Mouse (Mus musculus) lung, postnatal 25 days (tissue): ENCODE measurements around the gene Pla1a.

Experiments used
- DNase-seq: peaks from one replicate; pipeline ENCODE4 v3.0.0; 2022; ENCODE audit warnings: low spot score

Gene Pla1a

DNA sequence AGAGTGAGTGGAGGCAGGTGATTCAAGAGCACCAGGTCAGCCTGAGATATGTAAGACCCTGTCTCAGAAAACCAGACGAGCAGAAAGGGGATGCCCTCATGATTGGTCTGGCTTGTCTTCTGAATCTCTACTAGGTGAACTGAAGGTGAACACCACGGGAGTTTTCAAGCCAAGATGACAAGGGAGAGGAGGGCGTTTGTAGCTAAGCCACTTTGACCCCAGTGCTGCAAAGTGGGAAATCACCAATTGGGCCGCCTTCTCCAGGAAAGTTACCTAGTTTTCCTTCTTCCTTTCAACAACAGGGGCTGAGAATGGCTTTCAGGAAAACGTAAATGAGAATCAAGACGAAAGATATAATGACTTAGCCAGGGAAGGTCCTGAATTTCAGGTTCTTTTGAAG is 44.2 kb downstream of the Pla1a start:
- DNase-seq, result no peak

DNA sequence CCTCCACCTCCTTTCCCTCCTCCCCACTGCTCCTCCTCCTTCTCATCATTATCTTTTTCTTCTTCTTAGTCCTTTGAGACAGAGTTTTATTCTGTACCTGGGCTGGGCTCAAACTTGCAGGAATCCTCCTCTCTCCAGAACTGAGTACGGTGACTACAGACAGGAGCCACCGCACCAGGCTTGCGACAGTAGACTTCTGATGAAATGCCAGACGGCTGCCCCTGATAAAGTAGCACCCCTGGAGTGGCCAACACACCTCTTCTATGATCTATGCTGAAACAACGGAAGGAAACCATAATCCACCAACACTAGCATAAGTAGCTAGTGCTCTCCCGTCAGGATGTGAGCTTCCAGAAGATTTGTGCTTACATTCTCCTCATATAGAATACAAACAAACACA is 45.6 kb downstream of the Pla1a start:
- DNase-seq, result no peak

DNA sequence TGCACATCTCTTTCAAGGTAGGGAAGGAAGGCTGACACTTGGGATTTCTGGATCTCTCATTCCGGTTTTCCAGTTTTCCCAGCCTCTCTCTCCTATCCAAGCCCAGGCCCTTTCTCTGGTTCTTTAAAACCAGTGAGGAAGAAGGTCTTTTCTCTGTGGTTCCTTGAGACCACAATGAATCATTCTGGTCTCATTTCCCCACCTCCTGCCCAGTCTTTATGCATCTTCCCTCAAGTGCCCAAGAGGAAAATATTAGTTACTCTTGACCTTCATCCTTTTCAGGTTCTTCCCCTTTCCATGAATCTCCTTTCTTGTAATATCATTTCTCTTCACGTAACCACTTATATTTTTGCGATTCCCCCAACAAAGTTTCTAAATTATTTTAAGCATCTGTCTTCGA is 47.2 kb downstream of the Pla1a start:
- no peak for DNase-seq

DNA sequence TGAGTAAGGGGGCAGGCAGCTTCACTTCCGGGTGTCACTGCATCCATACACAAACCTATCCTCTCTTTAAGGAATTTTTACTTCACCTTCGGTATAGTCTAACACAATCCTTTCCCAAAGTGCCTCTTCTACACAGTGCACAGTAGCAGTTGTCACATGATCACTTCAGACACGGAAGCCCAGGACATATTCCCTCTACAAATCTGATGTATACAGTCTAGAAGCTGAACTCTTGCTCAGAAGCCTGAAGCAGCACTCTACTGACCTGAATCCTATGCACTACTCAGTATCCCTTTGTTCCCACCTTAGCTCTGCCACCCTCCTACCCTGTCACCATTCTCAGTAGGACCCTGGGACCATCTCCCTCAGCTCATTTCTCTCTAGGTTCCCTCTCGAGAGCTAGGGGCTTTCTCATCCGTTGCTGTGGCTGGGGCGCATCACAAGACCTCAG is 47.7 kb downstream of the Pla1a start:
- no peak for DNase-seq

DNA sequence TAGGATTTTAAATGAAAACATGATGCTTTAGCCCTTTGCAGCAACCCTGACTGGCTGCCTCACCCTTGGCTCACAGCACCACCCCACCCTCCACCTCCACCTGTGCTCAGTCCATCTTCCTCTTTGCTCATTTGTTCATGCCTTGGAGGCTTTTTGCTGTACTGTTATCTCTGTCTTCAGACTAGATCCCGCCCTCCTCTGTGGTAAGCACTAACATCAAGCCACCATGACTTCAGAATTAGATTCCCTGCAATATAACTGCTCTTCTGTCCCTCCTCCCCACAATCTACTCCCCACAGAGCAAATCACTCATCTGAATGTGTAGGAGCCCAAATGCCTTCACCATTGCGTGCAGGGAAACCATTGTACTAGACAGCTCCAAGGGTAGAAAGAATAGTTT is 49.3 kb downstream of the Pla1a start:
- DNase-seq, result no peak

DNA sequence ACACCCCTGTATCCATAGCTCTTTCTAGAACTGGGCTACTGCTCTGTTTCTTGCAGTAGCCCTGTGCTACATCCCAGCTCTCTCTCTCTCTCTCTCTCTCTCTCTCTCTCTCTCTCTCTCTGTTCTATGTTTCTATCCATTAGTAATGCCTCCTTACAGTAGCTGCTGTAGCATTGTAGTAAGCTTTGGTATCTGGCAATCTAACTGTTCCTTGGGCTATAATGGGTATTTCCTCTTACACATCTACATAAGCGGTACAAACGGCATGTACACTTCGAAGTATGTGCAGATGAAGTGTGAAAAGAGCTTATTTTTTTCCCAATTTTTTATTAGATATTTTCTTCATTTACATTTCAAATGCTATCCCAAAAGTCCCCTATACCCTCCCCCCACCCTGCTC is 53.0 kb downstream of the Pla1a start:
- DNase-seq, result no peak

DNA sequence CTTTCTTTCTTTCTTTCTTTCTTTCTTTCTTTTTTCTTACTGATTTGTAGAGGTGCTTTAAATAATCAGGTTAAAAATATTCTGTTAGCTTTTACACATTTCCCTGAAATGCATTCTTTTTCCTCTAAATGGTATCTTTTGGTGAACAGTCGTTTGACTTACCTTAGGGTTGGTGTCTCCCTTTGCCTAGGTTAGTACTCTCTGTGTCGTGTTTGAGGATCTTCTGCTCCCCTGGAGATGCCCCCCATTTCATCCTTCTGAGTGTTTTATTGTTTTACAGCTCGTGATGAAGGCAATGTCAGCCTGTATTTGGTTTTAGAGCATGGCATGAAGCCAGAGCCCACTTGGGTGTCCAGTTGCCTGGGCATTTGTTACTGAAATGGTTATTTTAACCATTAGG is 53.5 kb downstream of the Pla1a start:
- no peak for DNase-seq

DNA sequence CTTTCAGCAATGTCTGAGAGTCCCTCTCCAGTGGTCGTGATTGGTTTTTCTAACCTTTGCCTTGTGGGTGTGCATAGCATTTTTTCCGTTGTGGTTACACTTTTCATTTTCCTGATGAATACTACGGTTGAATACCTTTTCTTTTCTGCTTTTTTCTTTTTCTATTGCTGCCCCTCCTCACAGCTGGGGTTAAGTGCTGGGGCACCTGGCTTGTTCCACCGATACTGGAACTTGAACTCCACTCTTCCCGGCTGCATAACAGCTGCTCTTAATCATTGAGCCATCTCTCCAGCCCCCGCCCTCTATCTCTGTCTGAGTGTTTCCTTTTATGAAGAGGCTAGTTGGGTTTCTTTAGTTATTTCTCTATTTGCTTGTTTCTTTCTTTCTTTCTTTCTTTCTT is 53.9 kb downstream of the Pla1a start:
- DNase-seq, result no peak

DNA sequence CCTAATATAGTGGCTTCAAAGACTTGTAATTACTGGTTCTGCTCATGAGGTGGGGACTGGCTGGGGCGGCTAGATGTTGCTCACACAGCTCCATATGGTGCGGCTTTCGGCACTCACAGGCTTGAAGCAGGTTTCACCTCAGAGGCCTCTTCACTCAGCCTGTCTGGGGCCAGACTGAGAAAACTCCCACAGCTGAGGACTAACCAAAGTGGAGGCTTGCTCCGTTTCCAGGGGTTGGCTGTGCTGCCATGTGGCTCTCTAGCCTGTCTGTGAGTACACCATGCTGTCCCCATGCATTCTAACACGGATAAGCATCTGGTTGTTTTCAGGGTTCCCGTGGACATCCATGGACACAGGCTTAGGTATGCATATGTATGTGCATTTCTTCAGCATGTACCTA is 54.4 kb downstream of the Pla1a start:
- DNase-seq, result no peak

DNA sequence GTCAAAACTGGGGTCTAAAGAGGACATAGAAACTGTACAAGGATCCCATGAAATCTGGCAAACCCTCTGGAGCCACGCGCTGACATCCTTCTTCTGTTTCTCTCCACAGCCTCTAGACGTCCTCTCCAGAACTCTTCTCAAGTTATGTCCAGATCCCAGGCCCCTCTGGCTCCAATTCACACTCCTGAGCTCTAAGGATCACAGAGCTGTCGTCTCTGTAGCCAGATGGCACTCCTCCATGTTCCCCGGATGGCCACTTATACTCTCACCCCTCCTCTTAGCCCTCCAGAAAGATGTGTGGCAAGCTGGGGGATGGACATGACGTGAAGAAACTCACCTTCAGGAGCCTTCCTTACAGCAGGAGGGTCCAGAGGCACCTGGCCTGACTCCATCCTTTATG is 55.4 kb downstream of the Pla1a start:
- DNase-seq, result no peak

DNA sequence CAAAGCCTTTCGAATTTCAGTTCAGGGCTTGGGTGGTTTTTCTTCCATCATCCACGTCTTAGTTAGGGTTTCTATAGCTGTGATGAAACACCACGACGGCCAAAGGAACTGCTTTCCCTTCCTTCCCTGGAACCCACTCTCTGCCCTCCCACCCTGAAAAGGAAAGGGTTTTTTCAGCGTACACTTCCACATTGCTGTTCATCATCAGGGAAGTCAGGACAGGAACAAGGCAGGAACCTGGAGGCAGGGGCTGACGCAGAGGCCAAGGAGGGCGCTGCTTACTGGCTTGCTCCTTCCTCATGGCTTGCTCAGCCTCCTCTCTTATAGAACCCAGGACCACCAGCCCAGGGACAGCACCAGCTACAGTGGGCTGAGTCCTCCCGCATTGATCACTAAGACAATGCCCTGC is 56.1 kb downstream of the Pla1a start:
- peak; percentile 11 for DNase-seq

DNA sequence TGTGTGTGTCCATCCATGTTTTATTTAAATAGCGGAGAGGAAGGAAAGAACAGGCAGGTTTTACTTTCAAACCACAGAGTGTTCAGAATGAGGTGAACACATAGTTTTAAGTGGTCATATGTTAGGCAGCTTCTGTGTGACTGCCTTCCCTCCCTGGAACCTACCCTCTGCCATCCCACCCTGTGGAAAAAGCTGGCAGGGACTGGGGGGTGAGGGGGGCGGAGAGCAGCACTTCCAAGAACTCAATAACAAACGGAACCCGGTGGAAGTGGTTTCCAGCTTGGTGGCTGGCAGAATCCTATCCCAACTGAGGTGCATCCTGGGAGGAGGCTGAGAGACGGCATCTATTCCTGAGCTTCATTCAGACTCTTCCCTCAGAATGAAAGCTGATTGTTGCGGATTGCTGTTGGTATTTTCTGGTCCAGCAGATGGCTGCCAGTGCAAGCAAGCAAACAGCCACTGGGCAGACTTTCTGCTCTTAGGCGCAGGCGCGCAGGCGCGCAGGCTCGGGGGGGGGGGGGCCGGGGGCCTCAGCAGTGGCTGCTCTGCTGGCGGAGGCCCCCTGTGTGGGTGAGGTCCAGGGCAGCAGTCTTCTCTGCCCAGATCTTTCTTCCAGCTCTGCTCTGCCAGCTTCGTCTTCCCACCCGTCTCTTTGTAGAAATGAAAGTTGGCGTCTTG is 56.6 kb downstream of the Pla1a start:
- peak; percentile 28 for DNase-seq

DNA sequence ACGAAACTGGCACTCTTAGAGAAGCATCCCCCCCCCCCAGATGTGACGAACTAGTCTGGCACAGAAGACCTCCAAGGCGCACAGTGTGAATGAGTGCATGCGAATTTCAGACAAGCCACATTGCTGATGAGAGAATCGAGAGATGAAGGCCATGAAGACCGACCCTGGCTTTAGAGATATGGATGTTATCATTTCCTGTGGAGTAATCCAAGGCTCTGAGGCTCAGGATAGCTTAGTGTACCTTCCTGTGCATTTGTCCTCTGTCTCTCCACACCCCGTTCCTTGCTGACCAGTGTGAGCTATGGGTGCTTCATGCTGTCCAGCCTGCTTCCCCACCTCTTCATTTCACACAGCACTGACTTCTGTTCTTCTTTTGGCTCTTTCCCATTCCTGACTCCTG is 57.8 kb downstream of the Pla1a start:
- no peak for DNase-seq

DNA sequence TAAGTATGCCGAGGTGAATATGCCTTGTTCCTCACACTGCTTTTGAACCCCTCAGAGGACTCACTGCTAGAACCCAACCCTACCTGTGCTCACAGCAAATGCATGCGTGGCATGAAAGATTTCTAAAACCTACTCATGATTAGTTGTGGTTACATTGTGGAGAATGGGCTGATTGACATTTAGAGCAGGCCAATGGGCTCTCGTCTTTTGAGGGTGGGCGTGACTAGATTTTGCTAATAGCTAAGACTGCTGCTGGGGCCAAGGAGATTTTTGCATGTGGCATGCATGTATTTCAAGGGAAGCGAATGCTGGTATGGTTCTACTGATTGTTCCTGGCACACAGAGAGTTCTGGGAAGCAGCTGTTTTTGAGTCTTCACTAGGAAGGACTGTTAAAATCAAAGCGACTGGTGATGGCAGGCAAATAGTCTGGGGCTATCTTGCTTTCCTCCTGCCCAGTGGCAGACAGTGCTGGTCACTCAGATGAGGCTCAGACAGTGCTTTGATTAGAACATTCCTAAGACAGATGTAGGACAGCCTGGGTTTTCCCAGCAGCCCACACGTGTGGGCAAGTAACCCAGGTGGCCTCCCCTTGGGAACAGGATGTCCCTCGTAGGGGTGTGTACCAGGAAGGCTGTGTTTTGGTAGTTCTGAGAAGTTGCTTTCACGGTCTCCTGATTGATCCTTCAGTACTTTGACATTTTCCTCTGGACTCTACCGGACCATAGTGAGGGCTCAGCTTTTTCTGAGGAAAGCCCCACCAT is 58.4 kb downstream of the Pla1a start:
- DNase-seq, result no peak

DNA sequence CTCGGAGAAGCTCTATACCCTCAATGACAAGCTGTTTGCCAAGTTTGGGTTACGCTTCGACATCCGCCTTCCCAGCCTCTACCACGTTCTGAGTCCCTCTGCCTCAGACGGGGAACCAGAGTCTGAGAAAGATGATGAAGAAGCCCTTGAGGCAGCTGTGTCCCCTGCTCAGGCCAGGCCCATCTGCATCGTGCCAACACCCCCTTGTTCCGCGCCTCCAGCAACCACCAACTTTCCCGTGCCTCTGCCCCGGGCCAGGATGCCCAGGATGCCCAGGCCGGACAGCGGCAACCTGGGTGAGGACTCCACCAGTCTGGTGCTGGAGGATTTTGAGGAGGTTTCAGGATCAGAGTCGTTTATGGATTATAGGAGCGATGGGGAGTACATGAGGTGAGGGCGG is 59.0 kb downstream of the Pla1a start:
- no peak for DNase-seq

DNA sequence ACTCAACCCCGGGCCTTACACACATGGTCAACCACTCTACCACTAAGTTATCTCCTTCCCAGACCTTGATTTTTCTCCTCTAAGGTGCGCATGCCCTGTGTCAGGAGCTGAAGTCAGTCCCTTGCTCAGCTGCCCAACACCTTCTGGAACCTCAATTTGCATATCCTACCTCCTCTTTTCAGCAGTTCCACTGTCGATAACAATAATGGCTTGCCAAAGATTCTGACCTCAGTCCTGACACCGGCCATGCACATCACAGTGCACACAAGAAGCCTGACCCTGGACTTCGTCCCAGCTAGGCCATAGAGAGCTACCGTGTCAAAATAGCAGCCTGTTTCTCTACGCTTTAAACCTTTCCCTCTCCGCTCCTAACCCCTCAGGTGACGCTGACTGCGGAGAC is 59.5 kb downstream of the Pla1a start:
- no peak for DNase-seq

DNA sequence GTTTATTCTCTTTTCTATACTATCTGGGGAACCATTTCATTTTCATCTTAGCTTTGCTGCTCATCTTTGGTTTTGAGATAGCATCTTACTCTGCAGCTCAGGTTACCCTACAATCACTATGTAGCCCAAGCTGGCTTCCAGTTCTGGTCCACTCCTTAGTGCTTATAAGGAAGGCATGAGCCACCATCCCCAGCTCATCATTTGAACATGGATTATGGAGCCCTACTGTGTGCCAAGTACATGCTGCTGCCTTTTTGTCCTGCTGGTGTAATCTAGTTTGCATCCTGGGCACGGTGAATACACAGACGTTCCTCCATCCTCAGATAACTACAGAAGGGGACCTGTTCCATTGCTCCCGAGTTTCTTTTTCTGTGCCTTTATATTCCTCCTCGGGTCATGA is 60.1 kb downstream of the Pla1a start:
- DNase-seq, result no peak

DNA sequence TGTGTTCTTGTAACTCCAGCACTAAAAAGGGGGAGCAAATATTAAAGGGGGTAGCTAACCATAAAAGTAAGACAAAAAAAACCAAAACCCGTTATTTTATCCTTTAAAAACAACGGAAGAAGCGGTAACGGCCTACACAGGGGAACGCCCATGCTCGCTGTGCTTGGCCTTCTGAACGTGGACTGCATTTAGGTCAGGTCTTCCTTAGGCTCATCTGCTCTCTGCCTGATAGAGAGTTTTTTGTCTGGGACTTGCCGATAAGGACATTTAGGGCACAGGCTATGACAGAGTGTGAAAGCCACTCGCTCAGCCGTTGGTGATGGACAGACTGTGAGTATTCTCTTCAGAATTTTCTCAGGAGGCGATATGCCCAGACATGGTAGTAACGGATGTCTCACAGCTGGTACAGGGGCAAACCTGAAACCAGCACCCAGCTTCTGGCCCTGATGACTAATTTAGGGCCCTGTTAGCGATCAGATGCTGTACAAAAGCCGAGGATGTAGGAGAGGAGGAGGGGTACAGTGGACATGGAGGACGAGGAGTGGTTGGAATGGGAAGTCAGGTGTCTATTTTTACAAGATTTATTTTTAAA is 61.1 kb downstream of the Pla1a start:
- DNase-seq, result no peak

DNA sequence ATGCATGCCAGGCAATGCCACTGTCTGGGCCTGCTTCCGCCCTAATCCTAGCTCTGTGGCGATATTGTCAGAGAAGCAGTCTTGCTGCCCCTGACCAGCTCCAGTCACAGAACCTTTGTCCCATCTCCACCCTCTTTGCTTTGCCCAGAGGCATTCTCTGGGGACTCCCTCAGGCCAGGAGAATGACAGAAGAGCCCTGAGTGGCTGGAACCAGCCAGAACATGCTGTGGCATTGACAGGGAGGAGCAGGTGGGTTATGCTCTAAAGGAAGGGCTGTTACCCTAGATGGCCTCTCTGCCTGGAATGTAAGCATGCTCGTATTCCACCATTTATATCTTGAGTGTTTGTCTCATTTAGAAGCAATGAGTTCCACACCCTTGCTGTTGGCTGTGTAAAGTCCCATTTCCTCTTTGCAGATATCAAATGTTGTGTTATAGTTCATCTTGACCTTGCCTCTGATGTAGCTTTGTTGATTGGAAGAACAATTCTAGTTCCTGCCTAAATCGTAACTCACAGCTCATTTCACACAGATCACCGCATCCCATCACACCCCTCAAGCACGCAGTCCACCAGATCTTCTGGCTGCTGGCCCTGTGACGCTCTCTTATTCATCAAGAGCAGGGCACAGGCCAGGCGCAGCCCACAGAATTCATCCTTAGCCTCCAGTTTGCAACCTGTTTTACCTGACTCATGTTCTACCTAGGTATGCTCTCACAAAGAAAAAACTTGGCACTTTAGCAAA is 62.1 kb downstream of the Pla1a start:
- DNase-seq, result no peak

DNA sequence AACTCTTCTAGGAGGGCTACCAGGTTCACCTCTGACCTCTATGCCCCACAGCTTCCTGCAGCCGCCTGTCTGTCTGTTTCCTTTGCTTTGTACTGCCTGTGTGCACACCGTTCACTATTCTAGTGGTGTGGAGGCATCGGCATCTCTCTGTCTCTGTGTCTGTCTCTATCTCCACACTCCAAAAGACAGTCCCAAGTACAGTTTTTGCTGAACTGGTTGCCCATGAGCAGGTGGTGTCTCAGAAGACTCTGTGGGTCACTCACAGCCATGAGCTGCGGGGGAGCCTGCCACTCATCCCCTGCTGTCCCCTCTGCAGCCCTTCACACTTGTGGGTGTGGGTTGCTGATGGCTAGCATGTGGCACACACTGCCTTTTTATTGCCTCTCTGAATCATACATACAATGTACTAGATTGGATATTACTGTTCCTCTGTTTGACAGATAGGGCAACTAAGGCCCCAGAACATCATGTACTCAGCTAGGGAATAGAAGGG is 62.9 kb downstream of the Pla1a start:
- no peak for DNase-seq

DNA sequence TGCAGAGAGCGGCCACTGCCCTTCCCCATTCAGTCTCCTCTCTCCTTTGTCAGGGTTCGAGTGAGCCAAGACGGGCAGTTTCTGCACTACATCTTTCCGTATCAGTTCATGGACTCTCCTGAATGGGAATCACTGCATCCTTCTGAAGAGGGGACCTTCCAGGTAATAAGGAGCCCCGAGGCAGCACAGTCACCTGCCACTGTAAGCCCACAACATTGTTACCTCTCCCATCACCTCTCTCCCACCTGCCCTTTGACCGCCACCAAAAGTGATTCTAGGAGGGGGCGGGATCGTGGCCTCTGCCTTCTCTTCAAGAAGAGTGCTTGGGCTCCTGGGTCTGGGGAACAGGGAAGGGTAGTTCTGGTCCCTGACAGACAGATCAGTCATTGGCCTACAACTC is 63.5 kb downstream of the Pla1a start:
- no peak for DNase-seq

DNA sequence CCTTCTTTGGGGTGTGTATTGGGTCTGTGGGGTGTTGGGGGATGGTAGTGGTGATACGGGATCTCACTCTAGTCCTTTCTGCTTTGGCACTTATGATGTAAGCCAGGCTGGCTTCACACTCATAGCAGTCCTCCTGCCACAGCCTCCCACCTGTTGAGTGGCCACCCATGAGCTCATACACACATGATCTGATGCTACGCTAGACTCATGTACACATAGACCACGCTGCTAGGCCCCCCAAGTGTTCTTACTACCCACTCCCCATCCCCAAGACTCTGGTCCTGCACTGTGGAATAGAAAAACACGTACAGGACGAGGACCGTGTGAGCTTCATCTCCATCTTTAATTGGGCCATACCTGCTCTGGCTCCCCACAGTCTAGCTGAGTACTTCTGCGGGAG is 63.9 kb downstream of the Pla1a start:
- DNase-seq, result no peak

DNA sequence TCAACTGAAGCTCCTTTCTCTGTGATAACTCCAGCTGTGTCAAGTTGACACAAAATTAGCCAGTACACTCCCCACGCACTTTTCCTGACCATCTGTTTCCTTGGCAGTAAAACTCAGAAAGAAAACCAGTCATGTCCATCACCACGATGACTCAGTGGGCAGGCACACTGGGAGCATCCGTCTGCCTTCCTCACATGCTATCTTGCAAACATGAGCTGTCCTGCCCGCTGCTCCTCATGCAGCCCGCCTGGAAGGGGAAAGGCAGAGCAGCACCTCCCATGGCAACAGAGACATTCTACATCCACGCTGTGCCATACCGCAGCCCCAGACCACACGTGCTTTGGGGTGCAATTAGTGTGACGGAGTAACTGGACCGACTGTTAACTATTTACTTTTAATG is 64.6 kb downstream of the Pla1a start:
- DNase-seq, result no peak
